Mouse (Mus musculus): ENCODE results near the gene Jhy.

The Jhy gene

GRCm38 (mm10) chr9:40927351-40927980 is 36.5 kb downstream of the Jhy start:
- no peak for DNase-seq (ENCODE audit: low read depth)

- DNase-seq (ENCODE audit: low read depth): peak; percentile 8
Measured at GRCm38 (mm10) chr9:40917871-40918613, 45.9 kb downstream of the Jhy start.

GRCm38 (mm10) chr9:40908915-40909314 is 55.0 kb downstream of the Jhy start:
- no peak for DNase-seq (ENCODE audit: low read depth)

GRCm38 (mm10) chr9:40908411-40908810 is 55.5 kb downstream of the Jhy start:
- DNase-seq (ENCODE audit: low read depth): no peak

GRCm38 (mm10) chr9:40907413-40907812 is 56.5 kb downstream of the Jhy start:
- DNase-seq (ENCODE audit: low read depth): no peak

- no peak for DNase-seq (ENCODE audit: low read depth)
Measured at GRCm38 (mm10) chr9:40892456-40892855, 71.5 kb downstream of the Jhy start.

GRCm38 (mm10) chr9:40889389-40889788 is 74.5 kb downstream of the Jhy start:
- no peak for DNase-seq (ENCODE audit: low read depth)

GRCm38 (mm10) chr9:40885669-40886068 is 78.2 kb downstream of the Jhy start:
- DNase-seq (ENCODE audit: low read depth): no peak

- DNase-seq (ENCODE audit: low read depth): no peak
Measured at GRCm38 (mm10) chr9:40878998-40879397, 84.9 kb downstream of the Jhy start.

GRCm38 (mm10) chr9:40878291-40878945 is 85.5 kb downstream of the Jhy start:
- no peak for DNase-seq (ENCODE audit: low read depth)

GRCm38 (mm10) chr9:40877881-40878235 is 86.1 kb downstream of the Jhy start:
- DNase-seq (ENCODE audit: low read depth): no peak

- DNase-seq (ENCODE audit: low read depth): no peak
Measured at GRCm38 (mm10) chr9:40877146-40877880, 86.6 kb downstream of the Jhy start.

- no peak for DNase-seq (ENCODE audit: low read depth)
Measured at GRCm38 (mm10) chr9:40876693-40877092, 87.2 kb downstream of the Jhy start.

GRCm38 (mm10) chr9:40876164-40876563 is 87.8 kb downstream of the Jhy start:
- no peak for DNase-seq (ENCODE audit: low read depth)

- no peak for DNase-seq (ENCODE audit: low read depth)
Measured at GRCm38 (mm10) chr9:40875431-40875830, 88.5 kb downstream of the Jhy start.

- DNase-seq (ENCODE audit: low read depth): no peak
Measured at GRCm38 (mm10) chr9:40874961-40875360, 89.0 kb downstream of the Jhy start.

GRCm38 (mm10) chr9:40873556-40874470 is 90.1 kb downstream of the Jhy start, which contains the start of gene Bsx:
Gene Bsx (plus strand): TSS chr9:40874127.
- DNase-seq (ENCODE audit: low read depth): peak; percentile 51

GRCm38 (mm10) chr9:40872156-40872478 is 91.8 kb downstream of the Jhy start:
- DNase-seq (ENCODE audit: low read depth): no peak

GRCm38 (mm10) chr9:40871369-40872155 is 92.4 kb downstream of the Jhy start:
- no peak for DNase-seq (ENCODE audit: low read depth)

GRCm38 (mm10) chr9:40870331-40870730 is 93.6 kb downstream of the Jhy start:
- no peak for DNase-seq (ENCODE audit: low read depth)

- DNase-seq (ENCODE audit: low read depth): no peak
Measured at GRCm38 (mm10) chr9:40859196-40859595, 104.7 kb downstream of the Jhy start.
